Comparison of ENCODE assay signal across 22 mouse cellular contexts in the genomic region with DNA sequence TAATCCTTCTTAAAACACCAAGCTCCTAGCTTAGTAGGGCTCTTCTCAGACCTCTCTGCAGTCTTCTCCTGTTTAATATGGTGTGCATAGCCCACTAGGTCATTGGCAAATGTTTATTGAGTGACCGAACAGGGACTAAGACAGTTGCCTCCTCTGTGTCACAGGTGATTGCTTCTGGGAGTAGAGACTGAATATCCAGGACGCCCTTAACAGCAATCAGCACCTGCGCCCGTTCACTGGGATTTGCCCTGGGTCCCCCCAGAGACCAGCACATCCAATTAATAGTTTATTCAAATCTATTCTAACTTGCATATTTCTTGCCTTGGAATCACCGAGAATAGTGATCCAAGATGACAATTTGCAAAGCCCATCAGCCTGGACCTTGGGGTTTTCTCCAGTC. TPM values are rescaled to one million over a fixed set of nuclear protein-coding genes. Genes with fewer than 3 reads are reported as not detected.
"Had no signal": no experiment of that assay in that cellular context is flagged by ENCODE, and none has a peak within 500 bp of the region (broad histone marks: within the 10 kb centered on the region; RNA-seq: fewer than 3 reads in every experiment).

No protein-coding gene starts in this region.

- H3K9ac ChIP-seq: limb, embryonic 13.5 days; liver, embryonic 12.5 days; liver, embryonic 15.5 days; lung, embryonic 15.5 days; midbrain, embryonic 15.5 days had no signal

- DNase-seq: kidney, adult 18-20 months; kidney, adult 9 months; liver; lung, adult 18-20 months; lung, postnatal 10 days; lung, postnatal 36 days; right cerebral cortex, adult 18-20 months; right cerebral cortex, postnatal 14 days; right cerebral cortex, postnatal 4 days; thymus, adult 2 months; thymus, postnatal 14 days; thymus, postnatal 4 days had no signal

- H3K4me2 ChIP-seq: limb, embryonic 13.5 days; liver, embryonic 12.5 days; liver, embryonic 15.5 days; lung, embryonic 15.5 days; midbrain, embryonic 15.5 days had no signal

- H3K4me3 ChIP-seq: limb, embryonic 10.5 days; limb, embryonic 13.5 days; liver, embryonic 12.5 days; liver, embryonic 15.5 days; lung, embryonic 15.5 days; megakaryocyte, embryonic 14.5 days; midbrain, embryonic 15.5 days; myocyte had no signal

- H3K27ac ChIP-seq: limb, embryonic 10.5 days; limb, embryonic 13.5 days; liver, embryonic 12.5 days; liver, embryonic 15.5 days; lung, embryonic 15.5 days; midbrain, embryonic 15.5 days; stomach, postnatal 0 days had no signal

- H3K27me3 ChIP-seq: limb, embryonic 13.5 days; liver, embryonic 12.5 days; liver, embryonic 15.5 days; lung, embryonic 15.5 days; midbrain, embryonic 15.5 days had no signal

- H3K4me1 ChIP-seq: liver, embryonic 12.5 days; liver, embryonic 15.5 days; megakaryocyte, embryonic 14.5 days had no signal

- H3K36me3 ChIP-seq: limb, embryonic 10.5 days; limb, embryonic 13.5 days; liver, embryonic 12.5 days; liver, embryonic 15.5 days; lung, embryonic 15.5 days; midbrain, embryonic 15.5 days had no signal

- H3K9me3 ChIP-seq: limb, embryonic 10.5 days; liver, embryonic 12.5 days; liver, embryonic 15.5 days; lung, embryonic 15.5 days; midbrain, embryonic 15.5 days had no signal

- ATAC-seq: intestine, embryonic 16.5 days; liver, embryonic 12.5 days had no signal

RNA-seq across cellular contexts. Expression of a gene that starts 10.6 kb away (rescaled TPM):
- polyA plus RNA-seq: liver, embryonic 12.5 days; myocyte had no signal
